Mouse (Mus musculus): ENCODE results near the gene Trio. TPM values are rescaled to one million over a fixed set of nuclear protein-coding genes. Genes with fewer than 3 reads are reported as not detected.

Trio gene
- polyA plus RNA-seq, 1 experiment from 2014 or later, result 36.2 TPM

- Histone ChIP-seq H3K4me3 (no peak overlapping the region), H3K9me3 (no peaks in the 10 kb centered on the region), H3K36me3 (no peaks in the 10 kb centered on the region), H3K4me1 (replicated peaks) (peaks cover 99% of the 10 kb centered on the region), H3K27ac (replicated peaks) (peak overlapping the region; percentile 84), H3K27me3 (no peaks in the 10 kb centered on the region), H3K9ac (no peak overlapping the region), H3K4me2 (peak overlapping the region; percentile 32)
- WGBS, result 25% methylated on average over 12 of the region's 12 CpGs
- no peak for ATAC-seq (ENCODE audit: low FRiP score, low read depth)
Observed at GRCm38 (mm10) chr15:27783541-27784125, 242.0 kb downstream of the Trio start.

- H3K27me3 ChIP-seq, result no peaks in the 10 kb centered on the region
- H3K9me3 ChIP-seq, result no peaks in the 10 kb centered on the region
- no peak overlapping the region for H3K9ac ChIP-seq
- peaks cover 99% of the 10 kb centered on the region for H3K4me1 ChIP-seq (replicated peaks)
- H3K4me2 ChIP-seq, result peak overlapping the region; percentile 32
- H3K36me3 ChIP-seq, result no peaks in the 10 kb centered on the region
- peak overlapping the region; percentile 84 for H3K27ac ChIP-seq (replicated peaks)
- ATAC-seq (ENCODE audit: low FRiP score, low read depth), result no peak
- no peak overlapping the region for H3K4me3 ChIP-seq
- 30% methylated on average over 8 of the region's 8 CpGs for WGBS
Observed at GRCm38 (mm10) chr15:27783092-27783491, 242.6 kb downstream of the Trio start.

GRCm38 (mm10) chr15:27782383-27783036 lies 243.1 kb downstream of the Trio start:
- peak overlapping the region; percentile 32; the same call in 1 of the 2 replicates for H3K4me2 ChIP-seq
- H3K27me3 ChIP-seq, result no peaks in the 10 kb centered on the region
- peak overlapping the region; percentile 84 for H3K27ac ChIP-seq (replicated peaks)
- H3K4me1 ChIP-seq (replicated peaks), result peaks cover 99% of the 10 kb centered on the region
- H3K36me3 ChIP-seq, result no peaks in the 10 kb centered on the region
- peak; percentile 60 for ATAC-seq (ENCODE audit: low FRiP score, low read depth)
- no peak overlapping the region for H3K4me3 ChIP-seq
- no peak overlapping the region for H3K9ac ChIP-seq
- no peaks in the 10 kb centered on the region for H3K9me3 ChIP-seq
- WGBS, result 21% methylated on average over 15 of the region's 15 CpGs

GRCm38 (mm10) chr15:27779827-27780226 lies 245.8 kb downstream of the Trio start:
- Histone ChIP-seq H3K36me3 (no peaks in the 10 kb centered on the region), H3K4me1 (replicated peaks) (peaks cover 88% of the 10 kb centered on the region), H3K4me3 (no peak overlapping the region), H3K27ac (replicated peaks) (peak overlapping the region; percentile 84), H3K9ac (no peak overlapping the region), H3K4me2 (peak overlapping the region; percentile 13; the same call in 1 of the 2 replicates), H3K27me3 (no peaks in the 10 kb centered on the region), H3K9me3 (no peaks in the 10 kb centered on the region)
- WGBS, result 10% methylated on average over 10 of the region's 10 CpGs
- peak; percentile 58 for ATAC-seq (ENCODE audit: low FRiP score, low read depth)

GRCm38 (mm10) chr15:27779398-27779797 lies 246.2 kb downstream of the Trio start:
- 25% methylated on average over 11 of the region's 11 CpGs for WGBS
- ATAC-seq (ENCODE audit: low FRiP score, low read depth), result peak; percentile 0; the same call in 1 of the 2 replicates

GRCm38 (mm10) chr15:27778256-27778655 lies 247.4 kb downstream of the Trio start:
- Histone ChIP-seq H3K9me3 (no peaks in the 10 kb centered on the region), H3K4me2 (no peak overlapping the region), H3K27me3 (no peaks in the 10 kb centered on the region), H3K9ac (no peak overlapping the region), H3K27ac (replicated peaks) (peak overlapping the region; percentile 84), H3K4me3 (no peak overlapping the region), H3K4me1 (replicated peaks) (peaks cover 74% of the 10 kb centered on the region), H3K36me3 (peaks cover 8% of the 10 kb centered on the region)
- ATAC-seq (ENCODE audit: low FRiP score, low read depth), result 0 out of 2 replicates have a peak, but pooled peaks have one; percentile 34
- 17% methylated on average over 3 of the region's 3 CpGs for WGBS

More at GRCm38 (mm10) chr15:27779398-27779797, 246.2 kb downstream of the Trio start:
- Histone ChIP-seq H3K4me2 (peak overlapping the region; percentile 13; the same call in 1 of the 2 replicates), H3K27ac (replicated peaks) (peak overlapping the region; percentile 84), H3K4me3 (no peak overlapping the region), H3K9me3 (no peaks in the 10 kb centered on the region), H3K27me3 (no peaks in the 10 kb centered on the region), H3K9ac (no peak overlapping the region), H3K36me3 (no peaks in the 10 kb centered on the region), H3K4me1 (replicated peaks) (peaks cover 85% of the 10 kb centered on the region)

GRCm38 (mm10) chr15:27777455-27778190 lies 248.0 kb downstream of the Trio start:
- H3K4me1 ChIP-seq (replicated peaks), result peaks cover 67% of the 10 kb centered on the region
- H3K9ac ChIP-seq, result no peak overlapping the region
- peak overlapping the region; percentile 84 for H3K27ac ChIP-seq (replicated peaks)
- no peaks in the 10 kb centered on the region for H3K9me3 ChIP-seq
- H3K4me3 ChIP-seq, result no peak overlapping the region
- H3K4me2 ChIP-seq, result no peak overlapping the region
- 29% methylated on average over 11 of the region's 11 CpGs for WGBS
- H3K36me3 ChIP-seq, result peaks cover 12% of the 10 kb centered on the region
- H3K27me3 ChIP-seq, result no peaks in the 10 kb centered on the region
- no peak for ATAC-seq (ENCODE audit: low FRiP score, low read depth)

- no peak overlapping the region for H3K9ac ChIP-seq
- no peak overlapping the region for H3K4me3 ChIP-seq
- peaks cover 51% of the 10 kb centered on the region for H3K4me1 ChIP-seq (replicated peaks)
- WGBS, result 82% methylated on average over 7 of the region's 7 CpGs
- H3K9me3 ChIP-seq, result no peaks in the 10 kb centered on the region
- ATAC-seq (ENCODE audit: low FRiP score, low read depth), result no peak
- H3K4me2 ChIP-seq, result no peak overlapping the region
- peaks cover 25% of the 10 kb centered on the region for H3K36me3 ChIP-seq
- H3K27ac ChIP-seq (replicated peaks), result no peak overlapping the region
- H3K27me3 ChIP-seq, result no peaks in the 10 kb centered on the region
Observed at GRCm38 (mm10) chr15:27774481-27774880, 251.2 kb downstream of the Trio start.

- no peak for ATAC-seq (ENCODE audit: low FRiP score, low read depth)
- 90% methylated on average over 7 of the region's 7 CpGs for WGBS
- Histone ChIP-seq H3K9ac (no peak overlapping the region), H3K4me1 (replicated peaks) (peaks cover 28% of the 10 kb centered on the region), H3K27ac (replicated peaks) (0 out of 2 replicates have a peak overlapping the region, but pooled peaks have one; percentile 36), H3K4me2 (no peak overlapping the region), H3K36me3 (peaks cover 39% of the 10 kb centered on the region), H3K9me3 (no peaks in the 10 kb centered on the region), H3K4me3 (no peak overlapping the region), H3K27me3 (no peaks in the 10 kb centered on the region)
Observed at GRCm38 (mm10) chr15:27772125-27772627, 253.5 kb downstream of the Trio start.

- Histone ChIP-seq H3K36me3 (peaks cover 44% of the 10 kb centered on the region), H3K9ac (no peak overlapping the region), H3K9me3 (no peaks in the 10 kb centered on the region), H3K4me3 (no peak overlapping the region), H3K27ac (replicated peaks) (0 out of 2 replicates have a peak overlapping the region, but pooled peaks have one; percentile 36), H3K4me1 (replicated peaks) (peaks cover 22% of the 10 kb centered on the region), H3K4me2 (no peak overlapping the region), H3K27me3 (no peaks in the 10 kb centered on the region)
- 79% methylated on average over 7 of the region's 7 CpGs for WGBS
- no peak for ATAC-seq (ENCODE audit: low FRiP score, low read depth)
Observed at GRCm38 (mm10) chr15:27771581-27771980, 254.1 kb downstream of the Trio start.

- Histone ChIP-seq H3K9me3 (no peaks in the 10 kb centered on the region), H3K27me3 (no peaks in the 10 kb centered on the region), H3K9ac (no peak overlapping the region), H3K4me1 (replicated peaks) (peaks cover 21% of the 10 kb centered on the region), H3K27ac (replicated peaks) (peak overlapping the region; percentile 21; the same call in 1 of the 2 replicates), H3K4me2 (no peak overlapping the region), H3K36me3 (peaks cover 52% of the 10 kb centered on the region), H3K4me3 (no peak overlapping the region)
- WGBS, result 61% methylated on average over 12 of the region's 12 CpGs
- ATAC-seq (ENCODE audit: low FRiP score, low read depth), result 0 out of 2 replicates have a peak, but pooled peaks have one; percentile 23
Observed at GRCm38 (mm10) chr15:27770513-27771196, 255.0 kb downstream of the Trio start.

All from hindbrain, embryonic 15.5 days (tissue).